37 mouse cellular contexts compared by ENCODE assay signal in genomic region chr9:73130529-73130928, GRCm38 (mm10). TPM values are rescaled to one million over a fixed set of nuclear protein-coding genes. Genes with fewer than 3 reads are reported as not detected.
A peak's percentile ranks its signal among the peaks of the same experiment; 100 is the strongest.
DNase-seq lines count a peak whose midpoint lies in the region; ATAC-seq and TF ChIP-seq lines count a peak whose summit lies in the region.
"Had no signal": no experiment of that assay in that cellular context is flagged by ENCODE, and none has a peak within 500 bp of the region (broad histone marks: within the 10 kb centered on the region; RNA-seq: fewer than 3 reads in every experiment).

No protein-coding gene starts in this region.

- TF ChIP-seq EP300 in liver, postnatal 0 days (IDR thresholded peaks at IDR 0.05; ENCODE audit: low read depth): no peak

- no peak overlapping the region for H3K27ac ChIP-seq in liver, postnatal 0 days (ENCODE audit: low read depth)
- no peak overlapping the region for H3K27ac ChIP-seq in liver, embryonic 12.5 days
- H3K27ac ChIP-seq: gastrocnemius, adult 2 months; hindbrain, postnatal 0 days; kidney, embryonic 15.5 days; liver, embryonic 15.5 days; lung, embryonic 15.5 days; neural tube, embryonic 13.5 days had no signal

- H3K36me3 ChIP-seq in liver, postnatal 0 days (replicated peaks; ENCODE audit: insufficient read depth, low read length): peaks cover 22% of the 10 kb centered on the region
- H3K36me3 ChIP-seq in liver, embryonic 12.5 days: peaks cover 48% of the 10 kb centered on the region

- H3K27me3 ChIP-seq in liver, postnatal 0 days (ENCODE audit: insufficient read depth, low read length): no peaks in the 10 kb centered on the region
- no peaks in the 10 kb centered on the region for H3K27me3 ChIP-seq in liver, embryonic 12.5 days (replicated peaks)
- H3K27me3 ChIP-seq: CH12.LX; kidney, embryonic 15.5 days; liver, embryonic 15.5 days; lung, embryonic 15.5 days; neural tube, embryonic 13.5 days had no signal

- 85% methylated on average over 4 of the region's 4 CpGs for WGBS in liver, postnatal 0 days (ENCODE audit: insufficient replicate concordance)
- WGBS in liver, embryonic 12.5 days (ENCODE audit: insufficient replicate concordance): 87% methylated on average over 4 of the region's 4 CpGs

- peaks cover 3% of the 10 kb centered on the region; the same call in 1 of the 2 replicates for H3K4me1 ChIP-seq in liver, postnatal 0 days (ENCODE audit: insufficient read depth)
- H3K4me1 ChIP-seq in liver, embryonic 12.5 days: no peaks in the 10 kb centered on the region
- H3K4me1 ChIP-seq: liver, embryonic 15.5 days; lung, embryonic 15.5 days; neural tube, embryonic 13.5 days had no signal

- no peak overlapping the region for H3K4me3 ChIP-seq in liver, postnatal 0 days (ENCODE audit: low read depth, low read length)
- H3K4me3 ChIP-seq in liver, embryonic 12.5 days: no peak overlapping the region
- H3K4me3 ChIP-seq: erythroblast, embryonic 14.5 days; gastrocnemius, adult 2 months; kidney, embryonic 15.5 days; liver, embryonic 15.5 days; lung, embryonic 15.5 days; neural tube, embryonic 13.5 days had no signal

- no peak for DNase-seq in liver, postnatal 0 days
- DNase-seq in 3T3-L1 (ENCODE audit: low read depth, low spot score) (peak; percentile 77), NIH3T3 (ENCODE audit: low read depth) (peak; percentile 57)
- no peak for DNase-seq in heart, postnatal 4 days
- DNase-seq in retina, embryonic 14.5 days (ENCODE audit: low spot score): no peak
- DNase-seq: B cell, adult 2 months; cerebellum, adult 2 months; cerebellum, postnatal 14 days; gastrocnemius, adult 2 months; heart, postnatal 14 days; kidney, adult 18-20 months; liver; lung, postnatal 36 days; thymus, postnatal 14 days had no signal

- H3K9ac ChIP-seq in liver, postnatal 0 days (replicated peaks): no peak overlapping the region
- no peak overlapping the region for H3K9ac ChIP-seq in liver, embryonic 12.5 days
- H3K9ac ChIP-seq: kidney, embryonic 15.5 days; liver, embryonic 15.5 days; lung, embryonic 15.5 days; neural tube, embryonic 13.5 days had no signal

- no peak for TF ChIP-seq CTCF in liver, postnatal 0 days (IDR thresholded peaks at IDR 0.05; ENCODE audit: low read depth)

- no peaks in the 10 kb centered on the region for H3K9me3 ChIP-seq in liver, postnatal 0 days (ENCODE audit: low read length)
- H3K9me3 ChIP-seq in liver, embryonic 12.5 days (replicated peaks): no peaks in the 10 kb centered on the region
- H3K9me3 ChIP-seq: kidney, embryonic 15.5 days; liver, embryonic 15.5 days; lung, embryonic 15.5 days; neural tube, embryonic 13.5 days had no signal

- no peak for ATAC-seq in liver, postnatal 0 days
- no peak for ATAC-seq in liver, embryonic 12.5 days
- peak; percentile 30; the same call in 1 of the 2 replicates for ATAC-seq in megakaryocyte progenitor cell, adult 5-6 weeks (replicated peaks; ENCODE audit: poor library complexity)
- ATAC-seq: forebrain, embryonic 16.5 days; hindbrain, postnatal 0 days had no signal

- H3K4me2 ChIP-seq in liver, postnatal 0 days (ENCODE audit: low read depth, low read length): 0 out of 2 replicates have a peak overlapping the region, but pooled peaks have one; percentile 26
- H3K4me2 ChIP-seq in liver, embryonic 12.5 days: no peak overlapping the region
- H3K4me2 ChIP-seq: kidney, embryonic 15.5 days; liver, embryonic 15.5 days; lung, embryonic 15.5 days; neural tube, embryonic 13.5 days had no signal

RNA-seq across cellular contexts. Expression of gene Rsl24d1, which starts 17.3 kb away (rescaled TPM):
- 39.0 and 41.4 TPM in 2 replicates for polyA plus RNA-seq in liver, postnatal 0 days (2015; fragmentation: Nextera tagmentation; extraction: Ambion mirVana)
- polyA plus RNA-seq in liver, embryonic 12.5 days (2016; fragmentation: Nextera tagmentation; extraction: Ambion mirVana): 92.7 and 93.7 TPM in 2 replicates
- 137 and 140 TPM in 2 replicates for total RNA-seq in megakaryocyte progenitor cell, adult 5-6 weeks (2015)
- total RNA-seq in megakaryocyte progenitor cell, adult 5-6 weeks (2017): 232 and 254 TPM in 2 replicates
- 10 to 100 TPM; 61.8 to 61.9 TPM for total RNA-seq in heart, postnatal 4 days (2021)

RNA-seq across cellular contexts. Expression of gene Gm20509, which starts 28.3 kb away (rescaled TPM):
- polyA plus RNA-seq in liver, postnatal 0 days (2015; fragmentation: Nextera tagmentation; extraction: Ambion mirVana): not detected in 2 replicates
- polyA plus RNA-seq in liver, embryonic 12.5 days (2016; fragmentation: Nextera tagmentation; extraction: Ambion mirVana): not detected in 2 replicates
- not detected in 2 replicates for total RNA-seq in megakaryocyte progenitor cell, adult 5-6 weeks (2015)
- 0.37 TPM in 1 of 2 replicates, not detected in the other for total RNA-seq in megakaryocyte progenitor cell, adult 5-6 weeks (2017)
- not detected for total RNA-seq in heart, postnatal 4 days (2021)
- total RNA-seq: adrenal gland, adult 18-20 months; adrenal gland, postnatal 4 days; CH12.LX; ES-E14; gastrocnemius, adult 2 months; heart, postnatal 14 days; hindbrain, postnatal 0 days; layer of hippocampus, postnatal 10 days; left cerebral cortex, postnatal 14 days had no signal
- polyA plus RNA-seq: cerebellum, adult 2 months; cortical plate, adult 2 months; embryonic facial prominence, embryonic 14.5 days; erythroblast, embryonic 14.5 days; forebrain, embryonic 11.5 days; forebrain, embryonic 16.5 days; gonadal fat pad, adult 2 months; heart, embryonic 14.5 days; hindbrain, embryonic 11.5 days; hindbrain, postnatal 0 days; kidney, embryonic 15.5 days; limb, embryonic 11.5 days; liver, embryonic 15.5 days; lung, embryonic 15.5 days; neural tube, embryonic 13.5 days; urinary bladder, adult 2 months had no signal

RNA-seq across cellular contexts. Expression of gene Khdc3, which starts 28.9 kb away (rescaled TPM):
- polyA plus RNA-seq in liver, postnatal 0 days (2015; fragmentation: Nextera tagmentation; extraction: Ambion mirVana): 0.14 TPM in 1 of 2 replicates, not detected in the other
- polyA plus RNA-seq in liver, embryonic 12.5 days (2016; fragmentation: Nextera tagmentation; extraction: Ambion mirVana): not detected in 2 replicates
- total RNA-seq in megakaryocyte progenitor cell, adult 5-6 weeks (2015): 0.44 and 0.78 TPM in 2 replicates
- 0.20 and 0.92 TPM in 2 replicates for total RNA-seq in megakaryocyte progenitor cell, adult 5-6 weeks (2017)
- not detected for total RNA-seq in heart, postnatal 4 days (2021)
- total RNA-seq: gastrocnemius, adult 2 months; hindbrain, postnatal 0 days had no signal
- polyA plus RNA-seq: erythroblast, embryonic 14.5 days; forebrain, embryonic 11.5 days; forebrain, embryonic 16.5 days; gonadal fat pad, adult 2 months; heart, embryonic 14.5 days; hindbrain, embryonic 11.5 days; kidney, embryonic 15.5 days; limb, embryonic 11.5 days; lung, embryonic 15.5 days; neural tube, embryonic 13.5 days had no signal

Comparison
In these comparisons a context has a peak if more than half of its experiments do, and no peak if none do; other contexts are left out.
1. DNase-seq: peak in 3T3-L1 (single experiment) and NIH3T3 (single experiment); none in liver, postnatal 0 days (single experiment), heart, postnatal 4 days (single experiment) and retina, embryonic 14.5 days (single experiment).